In the genomic region with DNA sequence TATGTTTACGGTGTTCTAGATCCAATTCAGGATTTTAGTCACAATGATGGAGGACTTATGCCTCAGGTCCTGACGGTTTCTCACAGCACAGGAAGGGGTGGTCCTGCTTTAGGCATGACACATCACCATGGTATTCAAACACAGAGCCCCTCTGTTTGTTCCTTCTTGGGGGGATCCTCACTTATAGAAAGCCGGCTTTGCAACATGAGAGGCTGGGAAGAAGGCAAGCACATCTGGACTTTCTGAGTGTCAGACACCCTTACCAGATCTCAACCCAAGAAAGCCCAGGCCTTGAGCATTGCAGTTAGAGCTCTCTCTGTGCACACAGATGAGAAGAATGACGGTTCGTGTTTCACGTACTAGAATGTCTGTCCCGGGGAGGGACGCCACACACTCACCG, we compare ENCODE assay signal across 10 mouse cellular contexts. TPM values are rescaled to one million over a fixed set of nuclear protein-coding genes. Genes with fewer than 3 reads are reported as not detected.
DNase-seq lines count a peak whose midpoint lies in the region; ATAC-seq and TF ChIP-seq lines count a peak whose summit lies in the region.
"Had no signal": no experiment of that assay in that cellular context is flagged by ENCODE, and none has a peak within 500 bp of the region (broad histone marks: within the 10 kb centered on the region; RNA-seq: fewer than 3 reads in every experiment).

No protein-coding gene starts in this region.

- TF ChIP-seq EP300 in heart, adult 2 months (IDR thresholded peaks at IDR 0.05; ENCODE audit: insufficient read depth, low read depth, low read length) = no peak

- peaks cover 9% of the 10 kb centered on the region for H3K4me1 ChIP-seq in heart, adult 2 months (ENCODE audit: control insufficient read depth, insufficient read depth, low read length)
- peaks cover 30% of the 10 kb centered on the region for H3K4me1 ChIP-seq in lung, embryonic 15.5 days
- H3K4me1 ChIP-seq in forebrain, postnatal 0 days (ENCODE audit: insufficient read depth) = no peaks in the 10 kb centered on the region; the same call in 1 of the 2 replicates
- peaks cover 4% of the 10 kb centered on the region; the same call in 1 of the 2 replicates for H3K4me1 ChIP-seq in midbrain, postnatal 0 days (ENCODE audit: insufficient read depth, low read length)

- H3K9ac ChIP-seq in heart, adult 2 months (ENCODE audit: low read depth, low read length) = no peak overlapping the region
- H3K9ac ChIP-seq in lung, embryonic 15.5 days = no peak overlapping the region
- H3K9ac ChIP-seq in forebrain, postnatal 0 days = no peak overlapping the region
- no peak overlapping the region for H3K9ac ChIP-seq in midbrain, postnatal 0 days (replicated peaks; ENCODE audit: low read length, poor library complexity, severe bottlenecking)

- 76% methylated on average over 9 of the region's 9 CpGs for WGBS in heart, adult 2 months
- 58% methylated on average over 9 of the region's 9 CpGs for WGBS in lung, embryonic 15.5 days
- 55% methylated on average over 9 of the region's 9 CpGs for WGBS in forebrain, postnatal 0 days
- WGBS in midbrain, postnatal 0 days = 68% methylated on average over 9 of the region's 9 CpGs

- no peak for DNase-seq in heart, adult 2 months
- DNase-seq in heart, adult 11 months = no peak
- no peak for DNase-seq in lung, postnatal 4 days
- no peak for DNase-seq in forebrain, postnatal 0 days
- peak; percentile 21 for DNase-seq in midbrain, postnatal 0 days (ENCODE audit: low spot score)
- no peak for DNase-seq in c-Kit-positive CD71-positive TER-119-positive erythroid progenitor cells, embryonic 14.5 days (ENCODE audit: low spot score)
- no peak for DNase-seq in kidney, adult 9 months
- DNase-seq: B cell, adult 2 months; thymus, adult 2 months had no signal

- H3K79me2 ChIP-seq in heart, adult 2 months (replicated peaks; ENCODE audit: control insufficient read depth, insufficient read depth, low read length) = no peaks in the 10 kb centered on the region

- intact Hi-C loops in heart, adult 2 months (cut with DNase I) = no loop called here

- peaks cover 4% of the 10 kb centered on the region for H3K36me3 ChIP-seq in heart, adult 2 months (ENCODE audit: control insufficient read depth, insufficient read depth, low read length)
- H3K36me3 ChIP-seq in lung, embryonic 15.5 days = peaks cover 3% of the 10 kb centered on the region; the same call in 1 of the 2 replicates
- H3K36me3 ChIP-seq in forebrain, postnatal 0 days (ENCODE audit: insufficient read depth) = 0 out of 2 replicates have a peak, but pooled peaks cover 4% of the 10 kb centered on the region
- H3K36me3 ChIP-seq in midbrain, postnatal 0 days (ENCODE audit: insufficient read depth, low read length) = no peaks in the 10 kb centered on the region; the same call in 1 of the 2 replicates

- no peak for TF ChIP-seq POLR2A in heart, adult 2 months (IDR thresholded peaks at IDR 0.05; ENCODE audit: insufficient read depth, low read depth, low read length)

- no peak; the same call in 1 of the 2 replicates for ATAC-seq in lung, embryonic 15.5 days (ENCODE audit: borderline replicate concordance, extremely low read depth, low FRiP score, low TSS enrichment)
- ATAC-seq in forebrain, postnatal 0 days = peak; percentile 61
- ATAC-seq in midbrain, postnatal 0 days (ENCODE audit: low FRiP score) = peak; percentile 63

- TF ChIP-seq CTCF in heart, adult 2 months (IDR thresholded peaks at IDR 0.05) = no peak
- no peak for TF ChIP-seq CTCF in forebrain, postnatal 0 days (IDR thresholded peaks at IDR 0.05; ENCODE audit: low read depth)
- TF ChIP-seq CTCF in midbrain, postnatal 0 days (IDR thresholded peaks at IDR 0.05) = no peak

- no peaks in the 10 kb centered on the region for H3K9me3 ChIP-seq in lung, embryonic 15.5 days
- H3K9me3 ChIP-seq in forebrain, postnatal 0 days (ENCODE audit: low read length) = no peaks in the 10 kb centered on the region
- H3K9me3 ChIP-seq in midbrain, postnatal 0 days (ENCODE audit: low read length) = no peaks in the 10 kb centered on the region

- peak overlapping the region; percentile 8 for H3K27ac ChIP-seq in heart, adult 2 months
- peak overlapping the region; percentile 76 for H3K27ac ChIP-seq in lung, embryonic 15.5 days
- peak overlapping the region; percentile 40; the same call in 1 of the 2 replicates for H3K27ac ChIP-seq in forebrain, postnatal 0 days (ENCODE audit: low read depth, low read length)
- H3K27ac ChIP-seq in midbrain, postnatal 0 days (ENCODE audit: low read depth, low read length) = no peak overlapping the region

- no peaks in the 10 kb centered on the region for H3K27me3 ChIP-seq in heart, adult 2 months (ENCODE audit: control insufficient read depth, insufficient read depth, low read length)
- no peaks in the 10 kb centered on the region for H3K27me3 ChIP-seq in lung, embryonic 15.5 days
- H3K27me3 ChIP-seq in forebrain, postnatal 0 days (ENCODE audit: insufficient read depth, low read length) = no peaks in the 10 kb centered on the region
- H3K27me3 ChIP-seq in midbrain, postnatal 0 days (ENCODE audit: insufficient read depth, low read length) = no peaks in the 10 kb centered on the region

- H3K4me2 ChIP-seq in lung, embryonic 15.5 days = no peak overlapping the region
- H3K4me2 ChIP-seq in forebrain, postnatal 0 days (ENCODE audit: low read depth) = no peak overlapping the region
- H3K4me2 ChIP-seq in midbrain, postnatal 0 days (ENCODE audit: low read depth, low read length, poor library complexity, severe bottlenecking) = no peak overlapping the region

- no peak overlapping the region for H3K4me3 ChIP-seq in heart, adult 2 months
- H3K4me3 ChIP-seq in lung, embryonic 15.5 days = no peak overlapping the region
- H3K4me3 ChIP-seq in forebrain, postnatal 0 days (ENCODE audit: low read depth, low read length) = no peak overlapping the region
- no peak overlapping the region for H3K4me3 ChIP-seq in midbrain, postnatal 0 days (ENCODE audit: low read depth, low read length)

RNA-seq across cellular contexts. Expression of a gene that starts 21.1 kb away (rescaled TPM):
- total RNA-seq in heart, adult 2 months (2021) = 10 to 100 TPM; 30.6 to 32.5 TPM
- 17.1 and 32.7 TPM in 2 replicates for polyA plus RNA-seq in heart, adult 2 months (2012; rRNA removed)
- polyA plus RNA-seq in lung, embryonic 15.5 days (2015; fragmentation: Nextera tagmentation; extraction: Ambion mirVana) = 79.4 and 83.0 TPM in 2 replicates
- total RNA-seq in forebrain, postnatal 0 days (2014; rRNA removed) = 67.3 and 76.8 TPM in 2 replicates
- 115 and 125 TPM in 2 replicates for polyA plus RNA-seq in forebrain, postnatal 0 days (2015; fragmentation: Nextera tagmentation; extraction: Ambion mirVana)
- 55.5 and 62.9 TPM in 2 replicates for total RNA-seq in midbrain, postnatal 0 days (2014; rRNA removed)
- polyA plus RNA-seq in midbrain, postnatal 0 days (2015; fragmentation: Nextera tagmentation; extraction: Ambion mirVana) = 129 TPM in 2 replicates
